Mouse (Mus musculus): ENCODE data around the gene Nptn.
"Not testable (repeated sequence)": the region's sequence is repeated elsewhere in the genome, so short reads cannot be mapped to it uniquely, and the experiment has no call there.

Nptn gene

GRCm38 (mm10) chr9:58557457-58558455, 24.3 kb upstream of the Nptn start:
- ATAC-seq (ENCODE audit: insufficient number of reproducible peaks, low FRiP score, low TSS enrichment) = no peak

- ATAC-seq (ENCODE audit: insufficient number of reproducible peaks, low FRiP score, low TSS enrichment) = no peak
Observed at GRCm38 (mm10) chr9:58560211-58560610, 21.8 kb upstream of the Nptn start.

GRCm38 (mm10) chr9:58565945-58566344, 16.1 kb upstream of the Nptn start:
- ATAC-seq (ENCODE audit: insufficient number of reproducible peaks, low FRiP score, low TSS enrichment) = not testable (repeated sequence)

GRCm38 (mm10) chr9:58567682-58568081, 14.4 kb upstream of the Nptn start:
- ATAC-seq (ENCODE audit: insufficient number of reproducible peaks, low FRiP score, low TSS enrichment) = no peak

- ATAC-seq (ENCODE audit: insufficient number of reproducible peaks, low FRiP score, low TSS enrichment) = no peak
Observed at GRCm38 (mm10) chr9:58571001-58571400, 11.0 kb upstream of the Nptn start.

- ATAC-seq (ENCODE audit: insufficient number of reproducible peaks, low FRiP score, low TSS enrichment) = no peak
Observed at GRCm38 (mm10) chr9:58578669-58579068, 3.4 kb upstream of the Nptn start.

- not testable (repeated sequence) for ATAC-seq (ENCODE audit: insufficient number of reproducible peaks, low FRiP score, low TSS enrichment)
Observed at GRCm38 (mm10) chr9:58580453-58581195, 1.4 kb upstream of the Nptn start.

GRCm38 (mm10) chr9:58581283-58581930, 633 bp upstream of the Nptn start:
- peak; percentile 61 for ATAC-seq (ENCODE audit: insufficient number of reproducible peaks, low FRiP score, low TSS enrichment)

- ATAC-seq (ENCODE audit: insufficient number of reproducible peaks, low FRiP score, low TSS enrichment) = peak; percentile 26; the same call in 1 of the 2 replicates
Observed at GRCm38 (mm10) chr9:58582581-58583266, 684 bp downstream of the Nptn start.

- ATAC-seq (ENCODE audit: insufficient number of reproducible peaks, low FRiP score, low TSS enrichment) = no peak
Observed at GRCm38 (mm10) chr9:58583267-58583641, 1.2 kb downstream of the Nptn start.

GRCm38 (mm10) chr9:58584323-58584722, 2.3 kb downstream of the Nptn start:
- no peak for ATAC-seq (ENCODE audit: insufficient number of reproducible peaks, low FRiP score, low TSS enrichment)

- ATAC-seq (ENCODE audit: insufficient number of reproducible peaks, low FRiP score, low TSS enrichment) = no peak
Observed at GRCm38 (mm10) chr9:58588657-58589056, 6.6 kb downstream of the Nptn start.

- no peak for ATAC-seq (ENCODE audit: insufficient number of reproducible peaks, low FRiP score, low TSS enrichment)
Observed at GRCm38 (mm10) chr9:58595313-58595712, 13.3 kb downstream of the Nptn start.

GRCm38 (mm10) chr9:58613790-58614189, 31.8 kb downstream of the Nptn start:
- ATAC-seq (ENCODE audit: insufficient number of reproducible peaks, low FRiP score, low TSS enrichment) = no peak; the same call in 1 of the 2 replicates

- ATAC-seq (ENCODE audit: insufficient number of reproducible peaks, low FRiP score, low TSS enrichment) = no peak
Observed at GRCm38 (mm10) chr9:58615064-58615938, 33.3 kb downstream of the Nptn start.

- ATAC-seq (ENCODE audit: insufficient number of reproducible peaks, low FRiP score, low TSS enrichment) = no peak
Observed at GRCm38 (mm10) chr9:58623009-58623408, 41.0 kb downstream of the Nptn start.

GRCm38 (mm10) chr9:58627197-58627596, 45.2 kb downstream of the Nptn start:
- no peak for ATAC-seq (ENCODE audit: insufficient number of reproducible peaks, low FRiP score, low TSS enrichment)

- no peak for ATAC-seq (ENCODE audit: insufficient number of reproducible peaks, low FRiP score, low TSS enrichment)
Observed at GRCm38 (mm10) chr9:58630441-58630840, 48.4 kb downstream of the Nptn start.

Measured in cerebellum, adult (tissue).